Mouse (Mus musculus) cerebellum, postnatal 4 days (tissue): ENCODE data around the gene Ctse.

Source experiments
- DNase-seq, 2 experiments: peaks; one replicate each; pipeline ENCODE4 v3.0.0; 2022; ENCODE audit warnings: low spot score in 2 of 2, mixed read lengths in 1 of 2

The Ctse gene

DNA sequence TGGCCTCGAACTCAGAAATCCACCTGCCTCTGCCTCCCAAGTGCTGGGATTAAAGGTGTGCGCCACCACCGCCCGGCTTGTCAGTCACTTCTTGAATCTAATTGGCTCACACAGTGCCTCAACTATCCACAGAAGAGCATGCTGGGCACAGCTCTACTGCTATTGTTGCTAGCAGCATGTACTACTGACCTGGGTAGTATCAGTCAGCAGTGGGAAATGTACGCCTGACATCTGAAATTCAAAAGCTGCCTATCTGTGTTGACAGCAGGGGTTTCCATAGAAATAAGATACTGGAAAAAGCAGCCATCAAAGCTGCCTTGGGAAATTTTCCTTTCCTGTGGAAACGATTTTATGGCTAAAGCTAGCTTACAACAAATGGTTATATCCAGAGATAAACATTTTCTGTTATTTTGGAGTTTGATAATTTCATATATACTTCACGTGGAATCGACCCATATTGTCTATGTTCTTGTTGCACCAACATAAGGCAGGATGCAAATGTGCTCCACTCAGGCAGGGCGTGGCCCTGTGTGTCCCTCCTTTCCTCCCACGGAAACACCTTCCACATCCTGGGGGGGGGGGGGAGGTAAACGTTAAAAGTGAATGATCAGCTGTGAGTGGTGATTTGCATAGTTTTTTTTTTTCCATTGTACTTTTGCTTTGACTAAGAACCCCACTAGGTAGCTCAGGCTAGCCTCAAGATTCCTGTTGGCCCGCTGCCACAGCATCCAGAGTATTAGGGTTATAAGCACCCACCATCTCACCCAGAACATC, 14.8 kb downstream of the Ctse start:
- no peak for DNase-seq

DNA sequence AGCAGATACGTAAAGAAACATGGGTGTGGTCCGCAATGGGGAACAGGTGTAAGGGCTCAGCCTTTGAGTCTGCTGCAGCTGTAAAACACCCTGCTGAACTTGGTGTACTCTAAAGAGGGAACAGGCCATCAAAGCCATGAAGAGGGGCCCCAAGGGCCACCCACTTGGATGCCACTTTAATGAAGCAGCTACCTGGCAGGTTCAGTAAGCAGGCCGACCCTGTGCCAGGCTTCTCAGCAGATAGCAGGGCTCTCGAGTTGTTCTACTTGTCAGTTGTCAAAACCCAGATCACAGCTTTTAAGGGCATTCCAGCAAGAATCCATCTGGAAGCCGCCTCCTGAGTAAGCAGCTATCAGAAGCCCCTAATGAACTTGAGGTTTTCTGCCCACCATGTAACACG, 17.5 kb downstream of the Ctse start:
- DNase-seq = no peak

DNA sequence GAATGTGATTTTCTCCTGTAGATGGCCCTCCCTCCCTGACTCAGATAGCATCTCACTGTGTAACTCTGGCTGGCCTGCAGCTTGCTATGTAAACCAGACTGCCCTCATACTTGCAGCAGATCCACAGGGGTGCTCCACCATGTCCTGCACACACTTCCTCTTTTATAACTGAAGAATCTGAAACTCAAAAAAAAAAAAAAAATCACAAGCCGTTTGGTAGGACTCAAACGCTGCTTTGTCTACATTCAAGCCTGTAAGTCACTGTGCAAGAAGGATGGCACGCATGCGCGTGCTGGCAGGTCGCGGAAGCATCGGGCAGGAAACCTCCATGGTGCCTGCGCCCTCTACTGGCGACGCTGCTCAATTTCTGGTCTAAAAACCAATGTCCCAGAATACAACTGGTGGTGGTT, 19.8 kb downstream of the Ctse start:
- peak; percentile 86 to 90 for DNase-seq

DNA sequence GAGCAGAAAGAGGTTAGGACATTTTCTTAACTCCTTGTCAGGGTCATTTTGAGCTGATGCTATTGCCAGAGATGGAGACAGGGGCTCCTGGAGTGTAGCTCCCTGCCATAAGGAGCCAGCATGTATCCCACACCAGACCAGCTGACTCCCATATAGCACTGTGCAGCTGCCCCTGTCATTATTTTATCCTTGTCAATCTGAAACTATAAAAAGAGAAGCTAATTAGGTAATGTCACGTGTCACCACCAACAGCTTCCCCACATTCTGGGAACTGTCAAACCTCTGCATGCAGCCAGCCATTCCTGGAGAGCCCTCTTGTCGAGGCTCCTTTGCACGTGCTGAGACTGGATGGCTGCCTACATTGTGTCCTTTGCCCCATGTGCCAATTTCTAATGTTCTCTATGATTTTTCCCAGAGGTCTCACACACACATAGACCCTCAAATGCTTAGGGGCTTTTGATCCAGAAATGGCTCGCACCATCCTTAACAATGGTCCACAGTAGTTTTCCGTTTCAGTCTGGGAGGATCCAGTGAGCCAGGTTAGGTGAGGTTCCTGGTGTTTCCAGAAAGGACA, 21.5 kb downstream of the Ctse start:
- no peak for DNase-seq

DNA sequence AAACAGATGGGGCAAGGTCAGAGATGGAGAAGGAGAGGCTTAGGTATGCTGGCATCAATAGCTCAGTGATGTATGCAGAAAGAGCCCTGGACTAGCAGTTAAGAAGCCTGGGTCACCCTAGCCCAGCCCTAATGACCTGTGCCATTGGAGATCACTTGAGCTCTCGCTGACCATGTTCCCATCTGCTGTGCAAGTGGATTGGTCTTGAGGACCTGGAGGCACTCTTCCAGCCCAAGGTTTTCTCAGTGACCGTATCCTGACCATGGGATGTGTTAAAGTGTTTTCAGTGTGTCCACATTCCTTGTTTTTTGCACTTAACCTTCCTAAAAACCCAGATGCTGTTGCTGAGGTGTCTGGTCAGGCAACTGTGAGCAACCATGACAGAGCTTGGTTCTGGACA, 22.2 kb downstream of the Ctse start:
- no peak for DNase-seq

GRCm38 (mm10) chr1:131660716-131661472, 22.8 kb downstream of the Ctse start:
- no peak for DNase-seq

- no peak for DNase-seq
Measured at GRCm38 (mm10) chr1:131661749-131662148, 23.6 kb downstream of the Ctse start.

DNA sequence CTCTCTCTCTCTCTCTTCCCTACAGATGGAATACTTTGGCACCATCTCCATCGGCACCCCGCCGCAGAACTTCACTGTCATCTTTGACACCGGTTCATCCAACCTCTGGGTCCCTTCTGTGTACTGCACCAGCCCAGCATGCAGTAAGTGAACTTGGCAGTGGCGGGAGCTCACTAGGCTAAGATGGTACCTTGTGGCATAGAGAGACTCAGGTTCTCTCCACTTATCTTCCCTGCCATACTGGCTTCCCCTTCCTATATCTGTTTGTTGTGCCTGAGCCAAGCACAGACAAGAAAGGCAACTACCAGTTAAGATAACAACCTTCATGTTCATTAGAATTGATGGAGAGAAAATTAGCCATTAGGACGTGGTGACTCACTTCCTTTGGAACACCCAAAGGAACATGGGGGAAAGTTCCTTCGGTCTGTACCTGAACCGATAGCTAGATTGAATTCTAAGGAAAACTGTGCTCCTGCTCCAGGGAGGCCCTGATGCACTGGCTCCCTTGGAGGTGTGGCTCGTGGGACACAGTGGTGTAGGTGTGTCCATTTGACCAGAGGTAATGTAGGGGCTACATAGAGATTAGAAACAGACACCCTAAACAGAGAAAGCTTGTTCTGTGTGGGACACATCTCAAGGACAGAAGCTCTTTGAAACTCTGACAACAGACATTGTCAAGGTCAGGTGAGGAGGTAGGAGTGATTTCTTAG, 25.3 kb downstream of the Ctse start:
- no peak for DNase-seq

GRCm38 (mm10) chr1:131664136-131664535, 26.0 kb downstream of the Ctse start:
- no peak for DNase-seq

DNA sequence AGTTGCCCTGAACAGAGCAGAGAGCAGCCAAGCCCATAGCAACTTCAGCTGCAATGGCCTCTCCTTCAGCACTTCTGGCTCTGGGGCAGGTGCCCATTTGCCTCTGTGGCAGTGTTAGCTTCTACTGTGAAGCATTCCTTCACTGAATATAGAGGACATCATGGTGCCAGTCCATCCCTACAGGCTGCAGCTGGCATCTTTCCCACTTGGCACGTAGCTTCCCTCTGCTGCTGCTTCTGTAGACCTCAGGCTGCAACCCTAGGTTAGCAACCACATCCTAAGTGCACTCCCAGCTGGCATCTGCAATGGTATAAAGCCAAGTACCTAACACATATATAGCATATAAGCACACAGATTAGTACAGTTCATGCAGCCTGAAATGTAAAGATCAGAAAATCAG, 27.8 kb downstream of the Ctse start:
- DNase-seq = peak in 1 of 2 experiments; percentile 15

DNA sequence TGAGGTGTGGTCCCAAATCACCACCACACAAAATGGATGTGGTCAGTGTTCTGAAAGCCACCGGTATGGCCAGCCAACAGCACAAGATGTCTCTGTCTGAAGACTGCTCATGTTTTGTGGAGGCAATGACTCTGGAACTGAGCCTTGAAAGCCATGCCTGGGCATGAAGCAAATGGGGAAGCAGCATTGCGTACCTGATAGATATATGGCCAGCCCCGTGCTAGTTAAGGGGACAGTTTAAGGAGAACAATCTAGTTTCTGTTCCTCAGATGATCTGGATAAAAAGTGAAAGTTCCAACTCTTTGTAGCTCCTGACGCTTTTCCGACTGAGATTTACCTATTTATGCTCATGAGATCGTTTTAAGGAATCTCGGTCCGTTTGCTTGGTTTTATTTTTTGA, 33.0 kb downstream of the Ctse start:
- DNase-seq = no peak

DNA sequence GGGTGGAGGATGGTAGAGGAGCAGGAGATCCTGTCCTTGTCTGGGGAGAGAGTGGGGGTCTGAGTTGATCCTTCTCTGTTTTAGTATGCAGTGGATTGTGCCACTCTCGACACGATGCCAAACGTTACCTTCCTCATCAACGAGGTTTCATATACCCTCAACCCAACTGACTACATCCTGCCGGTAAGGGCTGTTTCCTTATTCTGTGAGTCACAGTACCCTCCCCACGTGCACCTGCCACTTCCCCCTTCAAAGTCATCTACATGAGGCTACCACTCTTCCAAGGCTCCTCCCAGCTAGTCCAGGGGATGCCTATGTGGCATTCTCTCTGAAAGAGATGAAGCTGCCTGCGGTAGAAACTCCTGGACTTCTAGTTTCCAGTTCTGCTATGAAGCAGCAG, 34.3 kb downstream of the Ctse start:
- DNase-seq = no peak

DNA sequence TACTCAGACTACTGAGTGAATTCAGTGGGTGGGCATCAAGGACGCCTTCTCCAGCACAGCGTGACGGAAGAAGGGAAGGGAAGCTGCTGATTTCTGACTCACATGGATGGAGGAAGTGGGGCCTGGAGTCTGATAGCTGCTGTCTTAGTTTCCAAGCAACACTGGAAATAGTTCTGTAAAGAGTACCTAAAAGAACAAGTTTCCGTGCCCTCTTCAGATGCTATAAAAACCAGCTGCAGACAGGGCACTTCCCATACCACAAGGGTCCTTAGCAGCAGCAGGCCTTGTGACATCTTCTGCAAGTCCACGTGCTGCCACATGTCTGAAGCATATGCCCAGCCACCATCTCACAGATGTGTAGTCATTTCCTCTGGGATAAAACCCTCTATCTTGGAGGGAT, 41.5 kb downstream of the Ctse start:
- no peak for DNase-seq

- no peak for DNase-seq
Measured at GRCm38 (mm10) chr1:131687739-131688138, 49.6 kb downstream of the Ctse start.

DNA sequence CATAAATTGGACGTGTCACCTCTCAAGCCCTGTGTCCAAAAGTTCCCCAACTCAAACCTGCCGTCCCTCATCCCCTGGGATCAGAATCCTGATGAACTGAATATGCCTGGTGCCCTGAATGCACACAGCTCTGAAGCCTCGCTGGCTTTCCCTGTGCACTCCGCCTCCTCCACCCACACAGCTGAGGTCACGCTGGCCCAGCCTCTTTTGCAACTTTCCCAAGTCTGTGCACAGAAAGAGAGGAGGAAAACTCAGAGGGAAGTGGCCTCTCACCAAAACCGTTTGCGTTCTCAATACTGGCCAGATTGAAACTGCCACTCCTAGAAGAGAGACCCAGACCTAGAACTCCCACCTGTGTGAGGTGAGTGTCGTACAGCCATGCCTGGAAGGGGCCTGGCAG, 50.4 kb downstream of the Ctse start, which contains the start of gene Rab7b:
Gene Rab7b (plus strand): TSS at position 221 of the 400 bp plus-strand sequence.
- DNase-seq = no peak

- no peak for DNase-seq
Measured at GRCm38 (mm10) chr1:131689016-131689415, 50.9 kb downstream of the Ctse start.

DNA sequence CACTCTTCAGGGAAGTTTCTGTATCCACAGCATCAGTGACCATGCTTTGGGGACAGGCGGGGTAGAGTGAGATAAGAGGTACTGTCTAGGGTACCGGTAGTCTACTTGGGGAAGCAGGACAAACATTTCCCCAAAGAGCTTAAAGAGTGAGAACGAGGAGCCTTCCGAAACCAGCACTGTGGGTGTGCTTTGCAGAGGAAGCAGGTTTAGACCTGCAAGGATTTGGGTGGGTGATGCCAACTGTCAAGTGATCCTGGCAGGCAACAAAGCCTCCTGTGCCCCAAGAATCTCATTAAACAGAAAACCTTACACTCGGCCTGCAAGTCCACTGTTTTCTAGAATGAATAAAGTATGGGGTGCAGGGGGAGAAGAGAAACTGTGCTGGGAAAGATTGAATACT, 51.8 kb downstream of the Ctse start:
- no peak for DNase-seq

DNA sequence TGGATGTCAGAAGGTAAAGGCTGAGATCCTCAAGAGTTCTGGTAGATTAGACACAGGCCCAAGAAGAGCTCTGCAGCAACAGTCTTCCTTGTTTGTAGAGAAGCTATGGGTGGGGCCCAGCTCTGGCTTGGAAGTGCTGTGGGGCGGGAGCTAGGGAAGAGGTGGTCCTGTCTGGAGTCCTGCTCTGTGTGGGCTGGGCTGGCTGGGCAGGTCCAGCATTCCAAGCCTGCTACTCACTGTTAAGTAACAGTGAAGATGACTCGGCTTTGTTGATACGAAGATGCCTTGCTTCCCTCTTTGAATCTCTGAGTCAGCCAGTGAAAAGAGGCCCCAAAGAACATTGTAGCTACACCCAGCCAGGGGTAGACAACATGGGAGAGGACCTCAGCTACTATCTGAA, 52.3 kb downstream of the Ctse start:
- DNase-seq = no peak

DNA sequence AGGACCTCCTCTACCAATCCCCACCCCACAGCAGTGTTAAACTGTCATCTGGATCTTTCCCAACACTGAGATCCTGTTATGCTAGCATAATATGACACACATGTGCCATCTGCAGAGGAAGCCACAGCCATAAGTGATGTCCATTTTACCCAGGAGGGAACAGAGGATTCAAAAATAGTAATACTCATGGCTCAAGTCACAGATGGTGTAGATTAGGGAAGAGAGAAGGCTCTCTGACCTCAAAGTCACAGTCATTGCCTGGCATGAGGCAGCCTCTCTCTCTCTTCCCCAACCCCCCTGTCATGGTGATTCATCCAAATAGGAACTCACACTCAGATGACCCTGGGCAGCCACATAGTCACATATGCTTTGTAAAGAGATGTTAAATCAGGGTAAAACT, 53.2 kb downstream of the Ctse start:
- DNase-seq = no peak

DNA sequence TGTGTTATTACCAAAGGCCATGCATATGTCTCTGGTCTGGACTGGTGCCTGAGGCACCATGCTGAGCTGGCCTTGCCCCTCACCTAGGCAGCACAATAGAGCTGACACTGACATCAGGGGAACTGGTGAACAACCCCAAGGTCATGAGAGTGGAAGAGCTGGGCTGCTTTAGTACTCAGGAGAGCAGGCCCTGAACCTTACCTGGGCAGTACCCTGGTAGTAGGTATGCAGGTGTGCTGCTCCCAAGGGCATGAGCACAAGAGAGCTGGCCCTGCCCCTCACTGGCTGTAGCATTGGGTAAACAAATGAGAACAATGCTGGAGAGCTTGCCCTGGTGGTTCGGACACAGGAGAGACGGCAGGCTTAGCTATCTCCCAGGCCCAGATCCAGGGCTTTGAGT, 57.2 kb downstream of the Ctse start:
- no peak for DNase-seq

DNA sequence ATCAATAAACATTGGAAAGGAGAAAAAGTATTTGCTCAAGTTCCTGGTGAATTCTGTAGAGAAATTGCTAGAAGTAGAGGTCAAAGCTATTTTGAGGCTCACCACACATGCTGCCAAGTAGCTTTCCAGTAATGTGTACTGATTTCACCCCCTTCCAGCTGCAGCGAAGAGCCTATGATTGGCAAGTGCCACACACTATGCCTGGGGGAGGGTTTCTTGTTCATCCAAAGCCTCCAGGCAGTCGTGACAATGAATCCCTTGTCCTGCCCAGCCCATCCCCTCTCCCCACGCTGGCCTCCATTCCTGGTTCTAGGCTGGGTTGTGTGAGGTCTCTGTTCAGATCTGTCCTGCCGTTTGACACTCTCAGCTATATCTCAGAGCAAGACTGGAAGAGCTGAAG, 58.2 kb downstream of the Ctse start:
- no peak for DNase-seq

DNA sequence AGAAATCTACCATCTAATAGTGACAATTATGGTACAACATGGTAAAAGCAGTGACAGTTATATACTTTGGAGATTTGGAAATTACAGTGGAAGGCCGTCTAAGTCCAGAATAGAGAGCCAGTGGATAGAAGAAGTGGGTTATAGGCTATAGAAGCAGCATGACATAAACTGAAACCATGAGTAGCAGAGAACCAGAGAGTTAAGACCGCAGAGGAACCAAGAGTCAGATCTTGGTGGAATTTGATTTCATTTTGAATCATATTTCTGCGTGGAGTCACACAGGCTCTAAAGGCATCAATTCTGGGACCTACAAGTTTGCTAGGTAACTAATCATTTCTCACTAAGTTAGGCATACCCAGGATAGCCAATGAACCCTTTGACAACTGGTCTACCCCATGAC, 60.7 kb downstream of the Ctse start:
- no peak for DNase-seq
